Mouse (Mus musculus) C2C12 (cell line): Measurements from ENCODE around the gene Ccnb2. TPM values are rescaled to one million over a fixed set of nuclear protein-coding genes. Genes with fewer than 3 reads are reported as not detected.

ENCODE experiments used
- H3K27me3 ChIP-seq: one replicate; pipeline ENCODE4 v1.6.1; 2011; ENCODE audit not compliant: control insufficient read depth, insufficient read depth, insufficient read length
- H3K36me3 ChIP-seq: one replicate; pipeline ENCODE4 v1.6.1; 2011; ENCODE audit not compliant: control insufficient read depth, insufficient read depth
- H3K4me3 ChIP-seq: one replicate; pipeline ENCODE4 v1.5.1; 2011; ENCODE audit warnings: mild to moderate bottlenecking, control low read depth; ENCODE audit not compliant: poor library complexity, insufficient read depth, severe bottlenecking
- H3K79me2 ChIP-seq: one replicate; pipeline ENCODE4 v1.6.1; 2011; ENCODE audit not compliant: control insufficient read depth, insufficient read depth
- H3K79me3 ChIP-seq: one replicate; pipeline ENCODE4 v1.6.1; 2011; ENCODE audit warnings: low read depth, control low read depth
- H3ac ChIP-seq: one replicate; pipeline ENCODE3; 2011; ENCODE audit warnings: low read depth; ENCODE audit not compliant: control insufficient read depth, insufficient read length
- CEBPB ChIP-seq: IDR thresholded peaks from one replicate; pipeline ENCODE4 v1.6.1; 2011; ENCODE audit warnings: low read depth, mild to moderate bottlenecking, control low read depth, moderate library complexity
- CTCF ChIP-seq: IDR thresholded peaks from one replicate; pipeline ENCODE4 v1.5.1; 2011; ENCODE audit not compliant: control insufficient read depth, insufficient read depth, insufficient read length
- FOSL1 ChIP-seq: IDR thresholded peaks from one replicate; pipeline ENCODE4 v1.8.0; 2011; ENCODE audit warnings: mild to moderate bottlenecking, low read length; ENCODE audit not compliant: poor library complexity, insufficient read depth, severe bottlenecking
- microRNA-seq: library from miRNA; unstranded; fragments of <30 nt; microRNA quantifications from one replicate; pipeline ENCODE4, GENCODE M21; 2019; ENCODE audit warnings: borderline microRNAs expressed
- polyA plus RNA-seq: library from polyadenylated mRNA; unstranded; fragments of >200 nt; fragmentation: generic; extraction: Trizol; gene quantifications from one replicate; pipeline ENCODE4 v1.2.1, GENCODE M21; 2012; ENCODE audit warnings: missing spikeins

Ccnb2 gene
- polyA plus RNA-seq, 1 experiment = 80.8 TPM

DNA sequence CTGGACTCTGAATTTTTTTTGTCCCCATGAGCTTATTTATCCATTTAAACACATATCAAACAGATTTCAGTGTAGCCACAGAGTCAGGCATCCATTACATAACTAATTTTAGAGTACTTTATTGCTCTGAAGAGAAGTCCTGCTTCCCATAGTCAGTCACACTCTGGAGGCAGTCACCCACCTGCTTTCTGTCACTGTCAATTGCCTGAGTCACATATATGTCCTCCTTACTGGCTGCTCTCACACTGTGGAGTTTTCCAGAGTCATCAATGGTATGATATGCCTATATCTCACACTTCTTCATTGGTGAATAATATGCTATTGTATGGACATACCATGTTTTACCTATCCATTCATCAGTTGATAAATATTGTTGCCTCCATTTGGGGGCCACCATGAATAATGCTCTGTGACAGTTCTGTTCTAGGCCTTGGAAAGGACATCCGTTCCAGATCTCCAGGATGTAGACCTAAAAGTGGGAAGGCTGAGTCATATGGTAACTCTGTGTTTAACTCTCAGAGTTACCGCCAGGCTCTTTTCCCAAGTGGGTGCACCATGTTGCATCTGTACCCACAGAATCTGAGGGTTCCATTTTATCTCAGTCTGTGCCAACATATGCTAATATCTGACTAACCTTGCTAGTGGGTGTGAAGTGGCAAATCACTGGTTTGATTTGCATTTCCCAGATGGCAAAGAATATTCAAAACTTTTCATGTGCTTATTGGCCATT is 61.8 kb downstream of the Ccnb2 start:
- no peak for TF ChIP-seq CEBPB
- TF ChIP-seq FOSL1 = no peak
- no peak for TF ChIP-seq CTCF
- Histone ChIP-seq H3K79me3 (no peaks in the 10 kb centered on the region), H3K27me3 (no peaks in the 10 kb centered on the region), H3K4me3 (no peak overlapping the region), H3K79me2 (no peaks in the 10 kb centered on the region), H3K36me3 (peaks cover 69% of the 10 kb centered on the region), H3ac (no peak overlapping the region)

Small RNA genes within 50 kb of the gene (microRNA-seq; reads per million reads assigned to microRNA genes)
- 4.8 reads per million, percentile 51 among the genes with 10 or more reads in this experiment for gene Mir5626

Other genes starting within 250 kb of the Ccnb2 start
- 27.3 TPM for gene Myo1e, start 214.2 kb downstream of the Ccnb2 start, polyA plus RNA-seq
- 10.4 TPM for gene Rnf111, start 82.2 kb upstream of the Ccnb2 start, polyA plus RNA-seq
- gene Sltm, start 121.2 kb upstream of the Ccnb2 start, polyA plus RNA-seq = 11.3 TPM
- 0.02 TPM for gene Gm10642, start 234.7 kb upstream of the Ccnb2 start, polyA plus RNA-seq
- gene Mindy2, start 235.6 kb upstream of the Ccnb2 start, polyA plus RNA-seq = 1.3 TPM